Mouse (Mus musculus): ENCODE data around the gene Nsa2. TPM values are rescaled to one million over a fixed set of nuclear protein-coding genes. Genes with fewer than 3 reads are reported as not detected.
"Not testable (repeated sequence)": the region's sequence is repeated elsewhere in the genome, so short reads cannot be mapped to it uniquely, and the experiment has no call there.

Gene Nsa2
- total and polyA plus RNA-seq, 3 experiments, result 24.6 to 321 (median 229) TPM

DNA sequence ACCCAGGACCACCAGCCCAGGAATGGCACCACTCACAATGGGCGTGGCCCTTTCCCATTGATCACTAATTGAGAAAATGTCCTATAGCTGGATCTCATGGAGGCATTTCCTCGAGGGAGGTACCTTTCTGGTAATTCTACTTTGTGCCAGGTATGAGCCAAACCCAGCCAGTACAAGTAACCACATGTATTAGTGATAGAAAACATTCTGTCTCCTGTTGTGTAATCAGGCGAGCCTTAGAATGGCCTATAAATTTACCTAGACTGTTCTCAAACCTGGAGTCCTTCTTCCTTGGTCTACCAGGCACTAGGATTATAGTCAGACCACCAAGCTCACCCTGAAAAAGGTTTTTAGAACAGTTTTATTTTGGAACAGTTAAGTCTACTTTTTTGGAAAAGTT is 16.4 kb downstream of the Nsa2 start:
- no peaks in the 10 kb centered on the region for H3K4me1 ChIP-seq (ENCODE audit: insufficient read depth, low read depth, low read length)
- no peak for DNase-seq (ENCODE audit: low spot score)
- H3K36me3 ChIP-seq (replicated peaks), result no peaks in the 10 kb centered on the region
- no peak for TF ChIP-seq CTCF (IDR thresholded peaks at IDR 0.05; ENCODE audit: low read depth, low read length)
- TF ChIP-seq POLR2AphosphoS5 (IDR thresholded peaks at IDR 0.05; ENCODE audit: insufficient replicate concordance, low read depth, low read length), result no peak
- no peak for TF ChIP-seq GATA1 (IDR thresholded peaks at IDR 0.05; ENCODE audit: borderline replicate concordance, low read length)
- no peak for TF ChIP-seq GATA2 (IDR thresholded peaks at IDR 0.05; ENCODE audit: borderline replicate concordance, low read depth, low read length)
- no peak for TF ChIP-seq TAL1 (conservative IDR thresholded peaks at IDR 0.05; ENCODE audit: low read depth, low read length)
- H3K27me3 ChIP-seq (ENCODE audit: insufficient read depth, low read length), result peaks cover 5% of the 10 kb centered on the region; the same call in 1 of the 2 replicates
- H3K4me3 ChIP-seq (ENCODE audit: low read depth, low read length), result no peak overlapping the region
- ATAC-seq (ENCODE audit: extremely low read depth, insufficient number of reproducible peaks, low FRiP score, poor library complexity, severe bottlenecking), result no peak
- H3K9me3 ChIP-seq (replicated peaks), result no peaks in the 10 kb centered on the region

DNA sequence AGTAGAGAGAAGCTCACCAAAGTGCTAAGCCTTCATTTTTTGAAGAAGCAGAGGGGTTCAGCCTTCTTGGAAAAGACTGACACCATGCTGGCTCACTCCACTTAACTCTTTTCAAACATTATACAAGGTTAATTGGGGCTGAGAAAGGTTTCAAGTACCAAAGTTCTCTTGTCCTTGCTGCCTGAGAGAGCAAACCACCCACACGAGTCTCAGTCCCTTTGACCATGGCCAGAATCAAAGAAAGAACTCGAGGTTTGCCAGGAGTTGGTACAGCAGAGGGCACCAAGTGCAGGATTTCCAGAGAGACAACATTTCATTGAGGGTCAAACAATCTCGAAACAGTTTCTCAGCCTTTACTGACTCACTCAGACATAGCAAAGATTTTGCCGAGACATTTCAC is 28.7 kb downstream of the Nsa2 start:
- DNase-seq (ENCODE audit: low spot score) (no peak), ATAC-seq (ENCODE audit: extremely low read depth, insufficient number of reproducible peaks, low FRiP score, poor library complexity, severe bottlenecking) (no peak)
- TF ChIP-seq CTCF (IDR thresholded peaks at IDR 0.05; ENCODE audit: low read depth, low read length), result no peak
- no peak for TF ChIP-seq GATA1 (IDR thresholded peaks at IDR 0.05; ENCODE audit: borderline replicate concordance, low read length)
- TF ChIP-seq TAL1 (conservative IDR thresholded peaks at IDR 0.05; ENCODE audit: low read depth, low read length), result no peak
- TF ChIP-seq GATA2 (IDR thresholded peaks at IDR 0.05; ENCODE audit: borderline replicate concordance, low read depth, low read length), result no peak
- TF ChIP-seq POLR2AphosphoS5 (IDR thresholded peaks at IDR 0.05; ENCODE audit: insufficient replicate concordance, low read depth, low read length), result no peak
- H3K4me1 ChIP-seq (ENCODE audit: insufficient read depth, low read depth, low read length), result no peaks in the 10 kb centered on the region
- peaks cover 28% of the 10 kb centered on the region for H3K27me3 ChIP-seq (ENCODE audit: insufficient read depth, low read length)
- H3K36me3 ChIP-seq (replicated peaks), result no peaks in the 10 kb centered on the region
- no peak overlapping the region for H3K4me3 ChIP-seq (ENCODE audit: low read depth, low read length)
- H3K9me3 ChIP-seq (replicated peaks), result no peaks in the 10 kb centered on the region

DNA sequence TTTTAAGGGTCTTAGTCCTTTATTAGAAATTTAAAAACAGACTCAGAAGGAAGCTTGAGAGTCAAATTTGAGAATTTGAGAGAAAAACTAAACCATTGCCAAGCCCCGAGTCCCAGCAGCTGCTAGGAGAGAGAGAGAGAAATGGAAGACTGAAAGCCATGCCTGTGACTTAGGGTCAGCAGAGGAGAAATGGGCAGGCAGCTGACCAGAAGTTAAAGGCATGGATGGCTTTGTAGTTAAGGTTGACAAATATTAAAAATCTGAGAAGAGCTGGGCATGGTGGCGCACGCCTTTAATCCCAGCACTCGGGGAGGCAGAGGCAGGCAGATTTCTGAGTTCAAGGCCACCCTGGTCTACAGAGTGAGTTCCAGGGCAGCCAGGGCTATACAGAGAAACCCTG is 30.0 kb downstream of the Nsa2 start:
- DNase-seq (ENCODE audit: low spot score); H3K9me3 ChIP-seq (replicated peaks); H3K36me3 ChIP-seq (replicated peaks); ATAC-seq (ENCODE audit: extremely low read depth, insufficient number of reproducible peaks, low FRiP score, poor library complexity, severe bottlenecking); H3K4me3 ChIP-seq (ENCODE audit: low read depth, low read length); H3K4me1 ChIP-seq (ENCODE audit: insufficient read depth, low read depth, low read length): not testable (repeated sequence)
- H3K27me3 ChIP-seq (ENCODE audit: insufficient read depth, low read length), result peaks cover 23% of the 10 kb centered on the region

DNA sequence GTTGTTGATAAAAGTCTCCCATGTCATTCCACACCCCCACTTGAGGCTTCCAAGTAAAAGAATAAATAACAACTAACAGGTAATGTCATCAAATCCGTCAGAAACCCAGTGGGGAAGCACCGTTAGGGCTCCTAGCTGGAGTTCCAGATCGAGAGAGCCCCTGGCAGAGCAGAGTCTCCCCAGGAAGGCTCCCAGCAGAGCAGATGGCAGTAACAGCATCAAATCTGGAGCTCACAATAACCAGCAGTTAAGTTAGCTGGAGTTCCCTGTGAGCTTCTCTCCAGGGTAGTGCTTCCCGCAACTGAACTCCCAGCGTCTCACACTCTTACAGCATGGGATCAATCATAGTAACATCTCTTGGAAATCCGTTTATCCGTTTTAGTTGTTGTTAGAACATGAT is 32.7 kb downstream of the Nsa2 start:
- no peak for ATAC-seq (ENCODE audit: extremely low read depth, insufficient number of reproducible peaks, low FRiP score, poor library complexity, severe bottlenecking)
- TF ChIP-seq POLR2AphosphoS5 (IDR thresholded peaks at IDR 0.05; ENCODE audit: insufficient replicate concordance, low read depth, low read length), result no peak
- TF ChIP-seq TAL1 (conservative IDR thresholded peaks at IDR 0.05; ENCODE audit: low read depth, low read length), result no peak
- no peak for TF ChIP-seq CTCF (IDR thresholded peaks at IDR 0.05; ENCODE audit: low read depth, low read length)
- no peak for TF ChIP-seq GATA2 (IDR thresholded peaks at IDR 0.05; ENCODE audit: borderline replicate concordance, low read depth, low read length)
- TF ChIP-seq GATA1 (IDR thresholded peaks at IDR 0.05; ENCODE audit: borderline replicate concordance, low read length), result no peak
- Histone ChIP-seq H3K4me3 (ENCODE audit: low read depth, low read length) (no peak overlapping the region), H3K4me1 (ENCODE audit: insufficient read depth, low read depth, low read length) (no peaks in the 10 kb centered on the region), H3K9me3 (replicated peaks) (no peaks in the 10 kb centered on the region), H3K36me3 (replicated peaks) (no peaks in the 10 kb centered on the region), H3K27me3 (ENCODE audit: insufficient read depth, low read length) (peaks cover 23% of the 10 kb centered on the region)
- DNase-seq (ENCODE audit: low spot score), result no peak

DNA sequence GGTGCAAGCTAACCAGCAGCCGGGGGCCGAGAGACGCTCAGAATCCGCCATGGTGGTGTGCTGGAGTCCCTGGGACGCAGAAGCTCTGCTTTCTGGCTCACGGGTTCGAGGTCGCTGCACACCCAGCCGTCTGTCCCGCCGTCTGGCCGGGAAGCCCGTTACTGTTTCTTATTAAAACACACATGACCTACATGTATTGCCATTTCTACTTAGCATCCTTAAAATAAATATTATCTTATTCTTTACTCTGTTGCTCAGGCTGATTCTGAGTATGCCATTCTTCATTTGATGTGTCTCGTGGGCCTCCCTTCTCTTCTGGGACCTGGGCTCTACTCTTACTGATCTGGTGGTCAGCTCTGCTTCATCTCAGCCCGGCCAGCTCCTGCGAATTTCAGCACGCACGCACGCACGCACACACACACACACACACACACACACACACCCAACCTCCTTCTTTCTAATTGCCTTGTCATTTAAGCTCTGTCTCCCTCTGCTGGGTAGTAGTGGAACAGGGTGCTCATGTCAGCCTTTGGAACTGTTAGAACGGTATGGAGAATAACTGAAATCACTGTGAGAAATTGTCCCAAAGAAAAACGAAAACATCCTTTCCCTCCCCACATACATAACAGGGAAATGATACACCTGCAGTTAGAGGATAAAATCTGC is 38.4 kb downstream of the Nsa2 start, which contains the start of gene Gm6169:
TSS of gene Gm6169 (minus strand) at position 51 of the 666 bp plus-strand sequence.
- TF ChIP-seq CTCF (IDR thresholded peaks at IDR 0.05; ENCODE audit: low read depth, low read length), result 0 out of 2 replicates have a peak, but pooled peaks have one; percentile 5
- no peak for TF ChIP-seq TAL1 (conservative IDR thresholded peaks at IDR 0.05; ENCODE audit: low read depth, low read length)
- peaks cover 7% of the 10 kb centered on the region for H3K27me3 ChIP-seq (ENCODE audit: insufficient read depth, low read length)
- no peak within 1 kb of the TSS for H3K4me3 ChIP-seq (ENCODE audit: low read depth, low read length)
- no peaks in the 10 kb centered on the region for H3K4me1 ChIP-seq (ENCODE audit: insufficient read depth, low read depth, low read length)
- DNase-seq (ENCODE audit: low spot score) (no peak), ATAC-seq (ENCODE audit: extremely low read depth, insufficient number of reproducible peaks, low FRiP score, poor library complexity, severe bottlenecking) (no peak)
- H3K9me3 ChIP-seq (replicated peaks), result no peaks in the 10 kb centered on the region
- H3K36me3 ChIP-seq (replicated peaks), result no peaks in the 10 kb centered on the region

DNA sequence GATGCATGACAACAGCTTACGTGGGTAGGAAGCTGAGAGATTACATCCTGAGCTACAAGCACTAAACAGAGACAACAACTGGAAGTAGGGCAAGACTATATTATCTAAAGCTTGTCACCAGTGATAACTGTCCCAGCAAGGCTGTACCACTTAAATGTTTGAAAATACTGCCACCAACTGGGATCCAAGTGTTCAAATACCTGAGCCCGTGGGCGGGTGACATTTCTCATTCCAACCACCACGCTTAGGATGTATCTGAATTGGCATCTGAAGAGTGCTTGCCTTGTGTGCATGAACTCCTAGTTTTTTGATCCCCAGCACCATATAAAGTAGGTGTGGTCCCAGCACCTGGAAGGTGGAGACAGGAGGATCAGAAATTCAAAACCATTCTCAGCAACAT is 42.0 kb downstream of the Nsa2 start:
- Histone ChIP-seq H3K36me3 (replicated peaks) (no peaks in the 10 kb centered on the region), H3K27me3 (ENCODE audit: insufficient read depth, low read length) (peaks cover 6% of the 10 kb centered on the region; the same call in 1 of the 2 replicates), H3K4me3 (ENCODE audit: low read depth, low read length) (no peak overlapping the region), H3K9me3 (replicated peaks) (no peaks in the 10 kb centered on the region), H3K4me1 (ENCODE audit: insufficient read depth, low read depth, low read length) (no peaks in the 10 kb centered on the region)
- ATAC-seq (ENCODE audit: extremely low read depth, insufficient number of reproducible peaks, low FRiP score, poor library complexity, severe bottlenecking), result no peak
- no peak for TF ChIP-seq CTCF (IDR thresholded peaks at IDR 0.05; ENCODE audit: low read depth, low read length)
- no peak for TF ChIP-seq POLR2AphosphoS5 (IDR thresholded peaks at IDR 0.05; ENCODE audit: insufficient replicate concordance, low read depth, low read length)
- no peak for TF ChIP-seq GATA1 (IDR thresholded peaks at IDR 0.05; ENCODE audit: borderline replicate concordance, low read length)
- TF ChIP-seq TAL1 (conservative IDR thresholded peaks at IDR 0.05; ENCODE audit: low read depth, low read length), result no peak
- TF ChIP-seq GATA2 (IDR thresholded peaks at IDR 0.05; ENCODE audit: borderline replicate concordance, low read depth, low read length), result no peak
- no peak for DNase-seq (ENCODE audit: low spot score)

DNA sequence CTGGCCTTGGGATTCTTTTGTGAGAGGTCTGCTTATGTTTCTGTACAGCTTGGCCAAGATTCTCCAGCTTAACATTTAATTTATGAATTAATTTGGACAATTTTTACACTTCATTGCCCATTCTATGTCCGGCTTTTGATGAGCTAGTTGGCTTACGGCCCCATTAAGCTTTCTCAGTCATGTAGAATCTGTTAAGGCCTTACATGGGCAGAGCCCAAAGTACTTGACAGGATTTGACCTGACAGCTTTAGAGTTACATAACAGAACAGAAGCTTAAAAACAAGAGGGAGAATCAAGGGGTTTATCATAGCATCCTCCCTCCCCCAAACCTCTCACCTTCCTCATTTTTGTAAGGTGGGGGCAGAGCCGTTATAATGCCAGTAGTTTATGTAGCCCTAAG is 49.6 kb downstream of the Nsa2 start:
- Histone ChIP-seq H3K4me3 (ENCODE audit: low read depth, low read length) (no peak overlapping the region), H3K4me1 (ENCODE audit: insufficient read depth, low read depth, low read length) (no peaks in the 10 kb centered on the region), H3K27me3 (ENCODE audit: insufficient read depth, low read length) (peaks cover 3% of the 10 kb centered on the region; the same call in 1 of the 2 replicates), H3K36me3 (replicated peaks) (no peaks in the 10 kb centered on the region), H3K9me3 (replicated peaks) (no peaks in the 10 kb centered on the region)
- DNase-seq (ENCODE audit: low spot score) (no peak), ATAC-seq (ENCODE audit: extremely low read depth, insufficient number of reproducible peaks, low FRiP score, poor library complexity, severe bottlenecking) (no peak)
- TF ChIP-seq GATA2 (IDR thresholded peaks at IDR 0.05; ENCODE audit: borderline replicate concordance, low read depth, low read length) (no peak), GATA1 (IDR thresholded peaks at IDR 0.05; ENCODE audit: borderline replicate concordance, low read length) (no peak), POLR2AphosphoS5 (IDR thresholded peaks at IDR 0.05; ENCODE audit: insufficient replicate concordance, low read depth, low read length) (no peak), CTCF (IDR thresholded peaks at IDR 0.05; ENCODE audit: low read depth, low read length) (no peak), TAL1 (conservative IDR thresholded peaks at IDR 0.05; ENCODE audit: low read depth, low read length) (no peak)

Measured in G1E (cell line).